Mouse (Mus musculus) layer of hippocampus, postnatal 36 days (tissue): ENCODE data around the gene Pmm1. TPM values are rescaled to one million over a fixed set of nuclear protein-coding genes. Genes with fewer than 3 reads are reported as not detected.

Experiments
- DNase-seq, 2 experiments: peaks; one replicate each; pipeline ENCODE4 v3.0.0; 2022
- total RNA-seq, 2 experiments: library from RNA; stranded (reverse); gene quantifications; 2 replicates each; pipeline ENCODE4 v1.2.3; 2021

Pmm1 gene
- total RNA-seq, 2 experiments from 2014 or later = 209 to 220 TPM

- peak; percentile 48 to 59 for DNase-seq
These were observed 4.3 kb downstream of the Pmm1 start for GRCm38 (mm10) chr15:81956457-81956856.

DNA sequence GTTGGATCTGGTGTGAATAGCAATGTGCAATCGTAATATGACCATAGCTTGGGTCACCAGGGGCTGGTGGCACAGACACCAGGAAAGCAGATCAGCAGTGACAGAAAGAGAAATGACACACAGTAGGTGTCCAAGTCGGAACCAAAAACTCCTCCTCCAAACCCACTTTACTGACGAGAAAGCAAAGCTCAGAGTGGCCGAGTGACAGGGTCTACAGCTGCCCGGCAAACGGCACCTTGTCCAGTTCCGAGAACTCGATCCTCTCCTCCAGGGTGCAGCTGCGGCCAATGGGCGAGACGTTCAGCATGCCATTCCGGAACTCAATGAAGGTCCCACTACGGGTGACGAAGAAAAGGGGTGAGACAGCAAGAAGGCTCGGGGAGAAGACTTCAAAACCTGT, 5.3 kb downstream of the Pmm1 start:
- DNase-seq = no peak

DNA sequence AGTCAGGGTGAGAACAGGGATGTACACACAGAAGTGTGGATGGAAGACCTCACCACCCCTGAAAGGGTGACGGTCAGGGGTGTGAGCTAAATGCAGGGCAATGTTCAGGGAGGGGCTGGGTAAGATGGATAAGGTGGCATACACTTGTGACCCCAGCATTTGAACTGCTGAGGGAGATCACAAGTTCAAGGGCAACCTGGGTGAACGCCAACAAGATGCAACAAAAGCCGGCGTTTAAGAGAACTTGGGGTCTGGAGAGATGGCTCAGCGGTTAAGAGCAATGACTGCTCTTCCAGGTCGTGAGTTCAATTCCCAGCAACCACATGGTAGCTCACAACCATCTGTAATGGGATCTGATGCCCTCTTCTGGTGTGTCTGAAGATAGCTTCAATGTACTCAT, 6.0 kb downstream of the Pmm1 start:
- no peak for DNase-seq

GRCm38 (mm10) chr15:81954151-81954583, 6.6 kb downstream of the Pmm1 start:
- no peak for DNase-seq

DNA sequence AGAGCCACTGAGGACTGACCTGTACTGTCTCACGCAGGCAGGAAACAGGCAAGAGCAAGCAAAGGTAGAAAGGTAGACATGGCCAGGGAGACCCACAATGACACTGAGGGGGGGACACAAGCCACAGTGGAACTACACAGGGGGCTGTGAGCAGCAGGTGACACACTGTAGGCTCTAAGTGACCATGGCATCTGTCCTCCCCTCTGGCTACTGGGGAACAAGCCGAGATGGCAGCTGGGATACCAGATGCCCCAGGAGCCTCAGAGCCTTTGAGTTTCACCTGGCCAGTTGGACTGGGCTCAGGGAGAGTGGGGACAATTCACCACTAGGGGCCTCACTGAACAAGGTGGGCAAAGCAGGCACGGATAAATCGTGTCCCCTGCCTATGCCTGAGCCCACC, 8.4 kb downstream of the Pmm1 start:
- no peak for DNase-seq

DNA sequence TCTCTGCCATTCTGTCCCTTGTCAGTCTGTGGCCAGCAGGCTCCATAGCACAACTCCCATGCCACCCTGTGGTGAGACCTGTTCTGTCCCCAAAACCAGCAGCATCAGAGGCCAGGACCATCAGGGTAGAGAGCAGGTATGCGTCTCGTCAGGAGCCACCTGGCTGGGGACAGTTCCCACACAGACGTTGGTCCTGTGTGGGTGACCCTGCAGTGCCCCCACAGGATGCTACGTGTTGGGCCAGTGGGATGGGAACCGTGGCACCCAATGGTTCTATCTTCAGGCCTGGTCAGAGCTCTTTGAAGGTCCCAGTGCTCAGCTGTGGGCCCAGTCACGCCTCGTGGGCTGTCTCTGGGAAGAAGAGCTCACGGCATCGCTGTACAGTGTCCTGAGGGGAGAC, 9.6 kb downstream of the Pmm1 start:
- DNase-seq = no peak

DNA sequence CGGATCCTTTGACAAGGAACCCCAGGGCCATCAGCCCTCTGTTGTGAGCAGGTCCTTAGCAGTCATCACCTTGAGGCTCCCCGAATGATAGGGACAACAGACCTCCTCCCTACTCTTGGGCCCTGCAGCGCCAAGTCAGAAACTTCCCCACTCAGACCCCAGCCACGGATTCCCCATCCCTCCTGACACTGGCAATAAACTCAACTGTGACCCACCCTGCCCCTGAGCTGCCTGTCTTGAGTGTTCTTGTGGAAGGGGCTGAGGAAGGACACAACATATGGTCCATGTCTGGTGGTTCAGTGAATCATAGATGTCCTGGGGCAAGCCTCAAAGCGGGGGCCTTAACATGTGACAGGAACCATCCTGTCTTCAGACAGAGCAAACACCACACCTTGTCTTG, 10.0 kb downstream of the Pmm1 start:
- DNase-seq = no peak

DNA sequence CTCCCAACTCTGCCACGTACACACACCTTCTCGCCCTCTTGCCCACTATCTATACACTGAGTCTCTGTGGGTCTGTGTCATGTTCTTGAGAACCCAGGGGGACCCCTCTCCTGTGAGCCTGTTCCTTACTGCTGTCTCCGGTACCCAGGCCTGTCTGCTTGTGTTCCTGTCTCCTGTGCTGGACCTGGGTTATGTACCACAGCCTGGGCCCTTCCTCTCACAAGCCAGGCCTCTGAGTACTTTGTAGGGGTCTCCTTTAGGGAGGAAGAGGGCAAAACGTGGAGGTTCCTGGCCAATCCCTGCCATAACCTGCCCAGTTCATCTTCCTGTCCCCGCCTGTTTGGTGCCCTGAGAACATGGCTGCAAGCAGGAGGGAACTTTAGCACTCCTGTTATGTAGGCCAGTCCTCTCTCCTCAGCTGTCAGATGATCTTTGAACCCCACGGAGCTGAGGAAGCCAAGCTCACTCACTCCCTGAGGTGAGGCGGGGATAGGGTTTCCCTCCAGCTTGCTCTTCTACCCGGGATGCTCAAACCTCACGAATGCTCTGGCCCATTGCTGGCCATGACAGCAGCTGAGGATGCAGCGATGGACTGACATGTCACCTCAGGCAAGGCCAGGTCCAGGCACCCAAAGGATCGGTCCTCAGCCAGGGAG, 11.1 kb downstream of the Pmm1 start:
- no peak for DNase-seq

DNA sequence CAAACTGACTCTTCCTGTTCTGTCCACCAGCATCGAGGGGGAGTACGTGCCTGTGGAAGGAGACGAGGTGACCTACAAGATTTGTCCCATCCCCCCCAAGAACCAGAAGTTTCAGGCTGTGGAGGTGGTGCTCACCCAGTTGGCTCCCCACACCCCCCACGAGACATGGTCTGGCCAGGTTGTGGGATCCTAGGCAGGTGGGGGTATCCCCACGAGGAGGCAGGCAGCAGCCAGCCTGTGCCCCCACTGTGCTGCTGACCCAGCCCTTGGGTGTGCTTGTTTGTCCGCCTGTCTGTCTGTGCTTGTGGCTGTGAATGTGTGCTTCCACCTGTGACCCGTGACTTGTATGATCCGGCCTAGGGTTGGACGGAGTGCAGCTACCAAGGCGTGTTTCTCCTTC, 11.7 kb downstream of the Pmm1 start:
- no peak for DNase-seq

- no peak for DNase-seq
These were observed 17.5 kb downstream of the Pmm1 start for GRCm38 (mm10) chr15:81943176-81943749.

GRCm38 (mm10) chr15:81941010-81941409, 19.7 kb downstream of the Pmm1 start:
- no peak for DNase-seq

- no peak for DNase-seq
These were observed 20.5 kb downstream of the Pmm1 start for GRCm38 (mm10) chr15:81940219-81940618.

GRCm38 (mm10) chr15:81939774-81940173, 21.0 kb downstream of the Pmm1 start:
- DNase-seq = no peak

DNA sequence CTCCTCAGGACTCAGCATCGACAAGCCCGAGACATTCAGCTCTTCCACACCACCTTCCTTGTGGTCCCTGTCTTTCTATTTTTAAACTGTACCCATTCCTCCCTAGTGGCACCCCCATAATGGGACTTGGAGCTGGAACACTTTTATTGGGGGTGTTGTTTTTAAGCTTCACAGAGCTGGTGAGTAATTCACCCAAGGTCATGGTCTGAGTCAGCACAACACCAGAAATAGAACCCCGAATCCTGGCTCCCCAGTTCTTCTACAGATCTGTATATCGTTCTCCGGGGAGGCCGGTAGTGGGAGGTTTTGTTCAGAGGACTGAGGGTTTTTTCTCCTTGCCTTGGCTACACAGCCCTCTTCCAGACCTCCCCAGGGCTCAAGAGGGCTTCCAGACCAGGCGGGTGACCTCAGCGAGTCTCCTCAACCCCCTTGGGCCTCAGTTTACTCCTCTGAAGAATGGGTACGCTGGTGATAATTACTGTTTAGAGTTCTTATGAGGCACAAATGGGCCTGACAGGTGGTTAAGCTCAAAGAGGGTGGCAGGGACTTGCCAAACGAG, 21.5 kb downstream of the Pmm1 start:
- no peak for DNase-seq

DNA sequence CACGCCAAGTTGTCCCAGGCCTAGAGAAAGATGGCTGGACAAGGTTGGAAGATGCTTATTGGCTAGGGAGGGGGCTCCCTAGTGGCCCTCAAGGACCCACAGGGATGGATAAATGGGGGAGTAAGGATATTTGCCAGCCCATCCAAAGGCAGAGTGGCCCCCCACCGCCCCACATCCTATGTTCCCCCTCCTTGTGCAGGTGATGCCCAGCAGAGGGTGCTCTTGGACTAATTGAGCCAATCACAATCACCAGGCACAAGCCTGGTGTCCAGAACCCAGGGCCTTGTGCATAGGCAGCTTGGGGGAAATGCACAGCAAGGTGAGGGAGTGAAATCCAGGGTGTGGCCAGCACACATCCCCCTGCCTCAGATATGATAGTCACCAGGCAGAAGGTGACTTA, 22.5 kb downstream of the Pmm1 start:
- peak in 1 of 2 experiments; percentile 50 for DNase-seq

DNA sequence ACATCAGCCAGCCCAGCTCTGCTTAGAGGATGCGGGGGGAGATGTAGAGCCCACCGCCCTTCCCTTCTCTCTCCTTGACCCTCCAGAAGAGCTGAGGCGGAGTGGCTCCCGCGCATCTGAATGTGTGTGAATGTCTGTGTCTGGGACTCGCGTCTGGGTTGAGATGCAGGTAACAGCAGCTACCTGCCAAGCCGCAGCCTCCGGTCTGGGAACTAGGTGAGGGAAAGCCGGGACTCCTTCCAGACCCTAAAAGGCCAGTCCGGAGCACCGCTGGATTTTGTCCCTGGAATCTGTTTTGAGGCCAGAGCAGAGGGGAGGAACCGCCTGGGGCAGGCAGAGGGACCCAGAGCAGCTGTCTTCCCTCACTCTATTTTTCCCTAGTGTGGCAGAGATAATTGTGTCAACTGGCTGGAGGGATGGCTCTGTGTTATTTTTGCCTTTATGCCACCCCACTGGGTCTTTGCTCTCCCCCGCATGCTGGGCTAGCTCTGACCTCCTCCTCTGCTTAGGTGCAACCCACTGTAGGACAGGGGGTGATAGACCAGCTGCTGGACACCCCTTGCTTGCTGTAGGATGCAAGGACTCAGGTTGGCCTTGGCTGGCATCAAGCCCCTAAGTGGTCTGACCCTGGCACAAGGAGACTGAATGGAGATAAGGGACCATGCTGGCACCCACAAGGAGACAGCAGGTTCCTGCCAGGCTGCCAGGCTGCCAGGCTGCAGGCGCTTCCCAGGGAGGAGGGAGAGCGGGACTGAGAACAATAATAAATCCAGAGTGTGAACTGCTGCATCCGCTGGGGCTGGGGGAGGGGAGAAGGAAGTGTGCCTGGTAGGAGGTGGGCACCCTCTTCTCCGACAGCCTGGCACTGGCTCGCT, 23.4 kb downstream of the Pmm1 start:
- peak; percentile 71 to 72 for DNase-seq

- DNase-seq = peak; percentile 48 to 58
These were observed 24.1 kb downstream of the Pmm1 start, which contains the start of gene Csdc2 for GRCm38 (mm10) chr15:81936679-81937078. TSS of gene Csdc2 (plus strand) at chr15:81936759.

DNA sequence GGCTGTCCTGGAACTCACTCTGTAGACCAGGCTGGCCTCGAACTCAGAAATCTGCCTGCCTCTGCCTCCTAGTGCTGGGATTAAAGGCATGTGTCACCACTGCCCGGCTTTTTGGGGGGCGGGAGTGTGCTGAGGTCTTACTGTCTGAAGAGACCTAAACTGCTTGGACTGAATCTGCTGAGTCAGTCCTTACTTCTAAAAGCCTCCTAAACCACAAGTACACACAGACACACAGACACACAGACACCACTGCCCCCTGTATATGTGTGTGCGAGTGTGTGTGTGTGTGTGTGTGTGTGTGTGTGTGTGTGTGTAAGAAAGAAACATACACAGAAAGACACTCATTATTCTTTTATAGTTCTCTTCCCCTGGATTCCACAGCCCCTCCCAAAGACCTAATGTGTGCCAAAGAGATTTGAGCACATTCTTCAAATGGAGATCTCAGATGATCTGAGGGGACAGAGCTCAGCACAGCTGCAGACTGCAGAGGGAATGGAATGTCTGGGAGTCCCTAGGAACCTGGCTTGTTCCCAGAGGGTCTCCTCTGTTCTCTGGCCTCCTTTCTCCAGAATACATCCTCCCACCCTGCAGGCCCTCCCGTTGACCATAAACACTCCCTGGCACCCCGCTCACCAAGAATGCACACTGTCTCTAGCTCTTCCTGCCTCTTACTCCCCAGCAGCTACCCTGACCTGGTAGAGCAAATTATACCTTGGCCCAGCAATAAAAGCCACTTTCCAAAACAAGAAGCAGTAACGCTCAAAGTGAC, 24.7 kb downstream of the Pmm1 start:
- no peak for DNase-seq

- no peak for DNase-seq
These were observed 26.7 kb downstream of the Pmm1 start for GRCm38 (mm10) chr15:81933986-81934385.

GRCm38 (mm10) chr15:81932951-81933470, 27.7 kb downstream of the Pmm1 start:
- DNase-seq = peak; percentile 57 to 66

GRCm38 (mm10) chr15:81928277-81928676, 32.5 kb downstream of the Pmm1 start:
- DNase-seq = no peak

- DNase-seq = no peak
These were observed 33.0 kb downstream of the Pmm1 start for GRCm38 (mm10) chr15:81927741-81928140.
